Mouse (Mus musculus) urinary bladder, postnatal 25 days (tissue): Measurements from ENCODE around the gene Chil1.
A peak's percentile ranks its signal among the peaks of the same experiment; 100 is the strongest.

Source experiments
- DNase-seq: peaks from one replicate; pipeline ENCODE4 v3.0.0; 2022; ENCODE audit warnings: low spot score

Chil1 gene

GRCm38 (mm10) chr1:134182025-134182424, at the start of gene Chil1:
Gene Chil1 (plus strand): TSS chr1:134182176.
- DNase-seq = no peak

- DNase-seq = no peak
Measured at GRCm38 (mm10) chr1:134133316-134133715, 48.7 kb upstream of the Chil1 start.

GRCm38 (mm10) chr1:134136351-134136750, 45.6 kb upstream of the Chil1 start:
- DNase-seq = no peak

GRCm38 (mm10) chr1:134138424-134138823, 43.6 kb upstream of the Chil1 start:
- DNase-seq = no peak

GRCm38 (mm10) chr1:134142363-134142794, 39.6 kb upstream of the Chil1 start:
- DNase-seq = no peak

- DNase-seq = no peak
Measured at GRCm38 (mm10) chr1:134146066-134146465, 35.9 kb upstream of the Chil1 start.

- DNase-seq = no peak
Measured at GRCm38 (mm10) chr1:134150076-134150475, 31.9 kb upstream of the Chil1 start.

GRCm38 (mm10) chr1:134150745-134151144, 31.2 kb upstream of the Chil1 start:
- DNase-seq = no peak

GRCm38 (mm10) chr1:134151655-134152412, 30.1 kb upstream of the Chil1 start:
- DNase-seq = peak; percentile 68

GRCm38 (mm10) chr1:134152626-134153590, 29.1 kb upstream of the Chil1 start:
- DNase-seq = no peak

GRCm38 (mm10) chr1:134154121-134154520, 27.9 kb upstream of the Chil1 start:
- no peak for DNase-seq

- no peak for DNase-seq
Measured at GRCm38 (mm10) chr1:134154655-134155054, 27.3 kb upstream of the Chil1 start.

- DNase-seq = no peak
Measured at GRCm38 (mm10) chr1:134160404-134160803, 21.6 kb upstream of the Chil1 start.

- DNase-seq = no peak
Measured at GRCm38 (mm10) chr1:134161399-134161798, 20.6 kb upstream of the Chil1 start.

- no peak for DNase-seq
Measured at GRCm38 (mm10) chr1:134162510-134163225, 19.3 kb upstream of the Chil1 start.

- DNase-seq = no peak
Measured at GRCm38 (mm10) chr1:134163476-134163875, 18.5 kb upstream of the Chil1 start.

- DNase-seq = no peak
Measured at GRCm38 (mm10) chr1:134164454-134164853, 17.5 kb upstream of the Chil1 start.

GRCm38 (mm10) chr1:134166547-134166946, 15.4 kb upstream of the Chil1 start:
- no peak for DNase-seq

- no peak for DNase-seq
Measured at GRCm38 (mm10) chr1:134167416-134168305, 14.3 kb upstream of the Chil1 start.

- no peak for DNase-seq
Measured at GRCm38 (mm10) chr1:134168567-134168966, 13.4 kb upstream of the Chil1 start.
